Mouse (Mus musculus) lung, postnatal 36 days (tissue): ENCODE measurements around the gene Folh1.
"Not testable (repeated sequence)": the region's sequence is repeated elsewhere in the genome, so short reads cannot be mapped to it uniquely, and the experiment has no call there.

Experiments
- DNase-seq: peaks from one replicate; pipeline ENCODE4 v3.0.0; 2022; ENCODE audit warnings: mixed read lengths

Folh1 gene

DNA sequence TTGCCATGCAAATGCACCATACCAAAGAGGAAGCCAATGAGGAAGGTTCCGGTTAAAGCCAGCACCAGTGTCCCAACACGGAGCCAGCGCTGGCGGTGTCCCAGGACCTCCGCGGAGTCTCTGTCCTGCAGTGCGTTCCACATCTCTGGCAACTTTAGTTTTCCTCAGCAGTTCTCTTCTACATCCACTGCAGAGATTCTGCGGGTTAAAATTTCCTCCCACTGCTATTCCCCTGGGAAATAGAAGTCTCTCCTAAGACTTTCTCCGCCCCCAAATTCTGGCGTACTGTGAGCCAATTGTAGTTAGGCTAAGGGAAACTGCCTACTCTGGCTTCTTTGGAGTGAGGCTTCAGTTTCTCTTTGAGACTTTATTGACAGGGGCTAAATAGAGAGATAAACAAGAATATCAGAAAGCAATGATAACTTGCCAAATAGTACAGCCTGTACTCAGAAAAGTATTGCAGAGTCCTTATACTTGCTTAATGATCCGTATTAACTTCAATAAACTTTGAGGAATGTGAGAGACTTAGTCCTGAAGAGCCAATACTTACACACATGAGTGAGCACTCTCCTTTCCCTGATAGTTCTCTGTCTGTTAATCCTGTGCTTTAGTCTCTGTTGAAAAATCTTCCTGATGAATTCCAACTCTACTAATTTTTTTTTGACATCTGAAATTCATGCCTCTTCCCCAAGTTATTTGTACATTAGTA is at the start of gene Folh1:
Gene Folh1, minus strand, starts transcription at position 327 of the 709 bp plus-strand sequence.
- DNase-seq, result no peak

DNA sequence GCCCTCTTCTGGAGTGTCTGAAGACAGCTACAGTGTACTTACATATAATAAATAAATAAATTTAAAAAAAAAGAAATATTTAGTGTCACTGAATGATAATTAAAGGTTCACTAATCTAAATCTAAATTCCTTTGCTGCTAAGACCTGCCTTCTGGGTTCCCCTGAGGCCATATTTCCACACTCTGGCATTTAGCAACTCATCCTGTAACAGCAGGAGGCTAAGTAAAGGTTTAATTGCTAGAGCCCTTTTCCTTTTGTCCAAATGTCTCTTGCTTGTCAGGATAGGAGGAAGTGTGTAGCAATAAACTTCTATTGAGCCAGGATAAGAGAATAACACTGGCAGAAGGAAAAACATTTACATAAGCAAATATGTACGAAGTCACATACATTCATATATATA is 40.7 kb upstream of the Folh1 start:
- DNase-seq, result no peak

DNA sequence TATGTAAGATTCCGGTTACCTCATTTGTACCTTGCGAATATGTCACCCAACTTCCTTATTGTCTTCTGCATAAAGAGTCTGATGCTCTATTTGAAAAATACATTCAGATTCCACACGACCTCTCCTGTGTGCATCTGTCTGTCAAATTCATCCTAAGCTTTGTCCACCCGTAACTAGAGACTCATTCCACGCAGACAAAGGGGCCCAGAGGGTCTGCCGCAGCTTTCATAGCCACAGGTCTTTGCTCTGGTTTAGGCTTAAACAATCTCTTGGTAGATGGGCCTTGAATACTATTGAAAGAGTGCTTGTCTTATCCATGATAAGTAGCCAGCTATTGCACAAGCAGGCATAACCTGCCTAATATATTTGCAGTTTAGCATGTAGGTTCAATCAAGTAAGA is 40.0 kb upstream of the Folh1 start:
- not testable (repeated sequence) for DNase-seq

DNA sequence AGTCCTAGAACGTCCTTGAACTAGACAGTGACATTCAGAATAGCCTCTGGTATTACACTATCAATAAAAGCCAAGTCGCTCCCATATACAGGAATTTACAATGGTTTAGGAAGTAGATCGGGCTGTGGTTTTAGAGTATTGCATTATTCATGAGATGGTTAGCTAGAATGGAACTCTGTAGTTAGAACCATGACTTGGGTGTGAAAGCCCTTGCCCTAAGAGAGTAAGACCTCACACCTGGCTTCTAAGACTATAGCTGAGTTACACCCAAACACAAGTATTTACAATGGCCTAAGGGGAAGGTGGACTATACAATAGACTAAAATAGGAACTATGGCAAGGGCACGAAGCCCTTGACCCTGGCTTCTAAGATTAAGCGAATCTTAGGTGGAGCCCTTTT is 39.5 kb upstream of the Folh1 start:
- not testable (repeated sequence) for DNase-seq

DNA sequence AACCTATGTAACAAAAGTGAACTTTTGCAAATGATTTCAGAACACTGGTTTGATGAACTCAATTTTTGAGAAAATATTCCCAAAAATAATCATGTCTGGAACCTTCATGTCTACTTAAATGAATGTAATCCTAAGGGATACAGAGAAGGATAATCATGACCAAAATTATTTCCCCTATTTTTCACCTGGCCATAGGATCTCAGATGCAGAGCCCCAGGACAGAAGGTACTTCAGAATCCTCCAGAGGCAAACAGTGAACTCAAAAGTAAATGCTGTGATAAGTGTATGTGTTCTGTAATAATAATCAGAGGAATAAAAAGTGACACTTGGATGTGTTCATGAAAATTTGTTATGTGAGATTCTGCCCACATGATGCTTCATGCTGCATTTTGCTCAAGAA is 19.0 kb upstream of the Folh1 start, which contains the start of gene Vmn2r77:
Gene Vmn2r77, plus strand, starts transcription at position 301 of the 400 bp plus-strand sequence.
- DNase-seq, result no peak

DNA sequence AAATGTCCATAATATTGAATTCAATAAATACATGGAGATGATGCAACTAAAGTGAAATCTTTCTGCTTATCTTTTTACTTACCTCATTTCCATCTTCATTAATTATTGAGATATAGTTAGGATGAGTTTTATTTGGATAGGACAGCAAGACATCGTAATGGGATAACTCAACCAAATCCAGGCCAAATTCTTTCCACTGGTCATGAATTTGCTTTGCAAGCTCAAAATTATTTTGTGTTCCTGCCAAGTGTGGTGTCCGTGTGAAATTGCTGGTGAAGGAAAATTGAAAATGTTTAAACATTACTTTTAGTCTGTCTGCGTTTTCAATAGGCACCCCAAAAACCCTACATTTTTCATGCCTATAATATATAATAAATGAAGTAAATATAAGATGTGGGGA is 4.1 kb downstream of the Folh1 start:
- DNase-seq, result no peak

DNA sequence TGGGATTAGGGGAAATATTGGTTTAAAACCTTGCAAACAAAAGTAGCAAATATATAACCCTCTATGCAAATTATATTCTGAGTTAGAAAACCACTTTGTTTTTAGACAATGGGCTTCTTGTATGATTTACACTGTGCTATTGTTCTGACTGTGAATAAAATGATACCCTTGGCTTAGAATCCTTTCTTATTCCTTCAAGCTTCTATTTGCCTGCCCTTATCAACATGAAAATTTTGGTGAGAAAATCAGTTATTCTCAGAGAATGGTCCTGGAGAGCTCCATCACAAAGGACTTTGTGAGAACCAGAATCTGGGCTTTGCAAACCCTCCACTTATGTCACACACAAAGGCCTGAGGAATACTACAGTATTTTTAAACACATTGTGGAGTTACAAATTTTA is 11.1 kb downstream of the Folh1 start:
- DNase-seq, result no peak

DNA sequence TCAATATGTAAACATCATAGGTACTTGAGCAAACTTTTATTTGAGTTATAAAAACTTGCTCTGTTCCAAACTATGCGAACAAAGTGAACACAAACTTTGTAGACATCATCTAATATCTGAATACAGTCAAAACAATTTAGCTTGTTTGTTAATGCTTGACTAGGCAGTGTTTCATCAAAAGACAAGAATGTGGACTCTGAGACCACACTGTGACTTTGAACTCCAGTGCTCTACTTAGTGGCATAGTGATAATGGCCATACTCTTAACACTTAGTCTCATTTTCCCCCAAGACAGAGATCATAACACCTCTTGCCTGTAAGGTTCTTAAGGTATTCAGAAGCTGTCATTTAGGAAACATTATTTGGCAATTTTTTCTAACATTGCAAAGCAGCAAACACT is 15.0 kb downstream of the Folh1 start:
- no peak for DNase-seq

DNA sequence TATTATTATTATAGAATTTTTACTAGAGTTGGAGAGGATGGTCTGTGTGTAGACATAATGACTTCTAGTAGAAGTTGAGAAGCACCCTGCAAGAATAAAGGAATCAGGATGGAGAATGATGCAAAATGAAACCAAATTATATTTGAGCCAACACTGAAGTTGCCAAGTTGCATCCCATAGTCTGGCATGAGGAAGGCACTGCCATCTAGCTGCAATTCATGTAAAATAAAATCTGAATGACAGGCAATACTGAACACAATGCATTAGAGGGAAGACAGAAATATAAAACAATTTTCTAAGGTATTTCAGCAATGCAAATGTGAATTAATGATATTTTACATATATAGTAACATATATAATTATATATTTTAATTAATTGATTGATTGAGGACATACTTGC is 50.7 kb downstream of the Folh1 start:
- no peak for DNase-seq

DNA sequence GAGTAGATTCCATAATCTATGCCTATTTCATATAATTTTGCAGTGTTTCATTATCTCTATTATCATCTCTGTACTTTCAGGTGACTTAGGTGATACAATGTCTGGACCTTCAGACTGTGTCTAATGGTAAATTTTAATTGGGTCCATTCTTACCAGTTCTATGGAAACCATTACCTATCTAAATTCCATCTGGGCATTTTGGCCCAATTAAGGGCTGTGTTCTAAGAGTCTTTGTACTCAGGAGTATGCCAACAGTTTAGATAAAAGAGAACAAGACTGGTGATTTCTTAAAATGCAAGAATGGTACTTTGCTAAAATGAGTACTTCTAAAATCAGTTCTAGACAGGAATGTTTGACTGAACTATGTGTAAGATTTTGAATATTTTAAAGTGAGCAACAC is 87.7 kb downstream of the Folh1 start, which contains the start of gene Olfr292:
Gene Olfr292, plus strand, starts transcription at position 301 of the 400 bp plus-strand sequence.
- no peak for DNase-seq
